Mouse (Mus musculus) hindbrain, postnatal 0 days (tissue): ENCODE measurements at regions not wholly inside any gene's neighbourhood (a gene's known extent, or its start where the extent isn't known, plus 50 kb on each side); places are given as distances from the start of the nearest gene placed in this dataset.

Experiments
- ATAC-seq: fragments of 200-750 bp; cut with Nextera tagmentation; 2 replicates; pipeline ENCODE4 v1.8.0; 2017; ENCODE audit warnings: mild to moderate bottlenecking, moderate TSS enrichment, moderate library complexity
- DNase-seq: peaks from one replicate; pipeline ENCODE4 v3.0.0-alpha.2; 2015; ENCODE audit warnings: low spot score
- H3K27ac ChIP-seq: fragments of 300-500 bp; sonication (generic); 2 replicates; pipeline ENCODE4 v1.5.1; 2014; ENCODE audit warnings: mild to moderate bottlenecking
- H3K27me3 ChIP-seq: fragments of 300-500 bp; sonication (generic); 2 replicates; pipeline ENCODE4 v1.6.1; 2014; ENCODE audit warnings: low read length, mixed read lengths; ENCODE audit not compliant: insufficient read depth
- H3K36me3 ChIP-seq: fragments of 300-500 bp; sonication (generic); 2 replicates; pipeline ENCODE4 v1.6.1; 2014; ENCODE audit warnings: low read length, mixed read lengths; ENCODE audit not compliant: insufficient read depth
- H3K4me1 ChIP-seq: fragments of 300-500 bp; sonication (generic); 2 replicates; pipeline ENCODE4 v1.6.1; 2014; ENCODE audit warnings: antibody characterized with exemption, low read length, mixed read lengths; ENCODE audit not compliant: insufficient read depth
- H3K4me2 ChIP-seq: fragments of 300-500 bp; sonication (generic); 2 replicates; pipeline ENCODE4 v1.6.1; 2014; ENCODE audit warnings: low read depth, mild to moderate bottlenecking, low read length, moderate library complexity, mixed read lengths
- H3K4me3 ChIP-seq: fragments of 300-500 bp; sonication (generic); 2 replicates; pipeline ENCODE4 v1.5.1; 2014; ENCODE audit warnings: low read length
- H3K9ac ChIP-seq: fragments of 300-500 bp; sonication (generic); replicated peaks from 2 replicates; pipeline ENCODE4 v1.6.1; 2014; ENCODE audit warnings: mild to moderate bottlenecking, low read length, moderate library complexity, mixed read lengths
- H3K9me3 ChIP-seq: fragments of 300-500 bp; sonication (generic); 2 replicates; pipeline ENCODE4 v1.6.1; 2016; ENCODE audit warnings: low read length, mixed read lengths
- CTCF ChIP-seq: IDR thresholded peaks from 2 replicates; pipeline ENCODE4 v1.5.1; 2016; ENCODE audit warnings: antibody characterized with exemption, control low read depth, low read depth
- WGBS: fragments of 180-500 bp; shearing (Covaris S2); extraction: QIAGEN DNeasy Blood & Tissue Kit; methylation state at CpG from one replicate; pipeline ENCODE4 v1.1.7; 2014; 5-methylcytosine and 5-hydroxymethylcytosine counted together

GRCm38 (mm10) chr10:54601993-54602392 lies 525.6 kb upstream of the Man1a start:
- H3K27ac ChIP-seq, result no peak overlapping the region
- DNase-seq, result no peak

DNA sequence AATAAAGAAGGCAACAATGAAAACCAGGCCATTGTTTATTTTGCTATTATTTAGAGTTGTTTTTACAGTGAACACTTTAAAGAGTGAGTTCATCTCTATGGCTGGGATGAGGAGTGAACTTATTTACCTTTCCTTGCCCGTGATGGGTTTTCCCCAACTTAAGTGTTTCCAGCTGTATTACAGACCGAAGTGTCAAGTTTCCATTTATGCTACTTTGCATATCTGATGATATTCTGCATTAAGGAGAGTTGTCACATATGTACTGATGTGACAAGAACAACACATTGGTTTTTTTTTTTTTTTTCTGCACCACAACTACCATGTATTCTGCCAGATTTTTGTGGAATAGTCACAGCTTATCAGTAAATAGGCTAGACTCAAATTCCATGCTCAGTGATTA lies 518.7 kb upstream of the Man1a start:
- no peak for DNase-seq
- no peak overlapping the region for H3K9ac ChIP-seq
- no peak overlapping the region for H3K27ac ChIP-seq
- H3K4me3 ChIP-seq, result no peak overlapping the region
- no peaks in the 10 kb centered on the region for H3K4me1 ChIP-seq
- no peaks in the 10 kb centered on the region for H3K9me3 ChIP-seq
- no peaks in the 10 kb centered on the region for H3K36me3 ChIP-seq
- no peaks in the 10 kb centered on the region for H3K27me3 ChIP-seq
- TF ChIP-seq CTCF, result no peak
- ATAC-seq, result no peak
- 83% methylated on average over 2 of the region's 2 CpGs for WGBS
- no peak overlapping the region for H3K4me2 ChIP-seq

More at GRCm38 (mm10) chr10:54601993-54602392, 525.6 kb upstream of the Man1a start:
- no peak overlapping the region for H3K4me2 ChIP-seq
- WGBS, result 23% methylated on average over 2 of the region's 2 CpGs
- H3K27me3 ChIP-seq, result no peaks in the 10 kb centered on the region
- no peak for TF ChIP-seq CTCF
- H3K9ac ChIP-seq, result no peak overlapping the region
- no peak overlapping the region for H3K4me3 ChIP-seq
- no peak for ATAC-seq
- no peaks in the 10 kb centered on the region for H3K4me1 ChIP-seq
- no peaks in the 10 kb centered on the region for H3K36me3 ChIP-seq
- H3K9me3 ChIP-seq, result no peaks in the 10 kb centered on the region

DNA sequence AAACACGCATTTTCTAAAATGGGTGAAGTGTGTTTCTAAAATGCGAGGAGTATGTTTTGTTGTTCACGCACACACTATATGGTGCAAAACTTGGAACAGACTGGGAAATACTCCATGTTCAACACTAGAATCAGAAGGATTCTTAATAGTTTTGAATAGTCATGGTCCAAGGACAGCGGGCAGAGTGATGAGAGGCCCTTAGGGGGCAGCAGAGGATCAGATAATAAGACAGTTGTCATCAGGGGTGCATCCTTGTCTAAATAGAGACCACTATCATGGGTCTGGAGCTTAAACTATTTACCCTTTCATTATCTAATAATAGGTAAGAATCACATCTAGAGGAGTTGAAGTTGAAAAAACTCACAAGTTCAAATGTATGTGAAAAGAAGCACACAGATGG lies 482.2 kb upstream of the Man1a start:
- Histone ChIP-seq H3K9ac (no peak overlapping the region), H3K4me3 (no peak overlapping the region), H3K9me3 (no peaks in the 10 kb centered on the region), H3K27me3 (no peaks in the 10 kb centered on the region), H3K27ac (no peak overlapping the region), H3K4me2 (no peak overlapping the region), H3K4me1 (no peaks in the 10 kb centered on the region), H3K36me3 (no peaks in the 10 kb centered on the region)
- peak; percentile 59 for TF ChIP-seq CTCF
- 70% methylated on average over 4 of the region's 4 CpGs for WGBS
- peak; percentile 68; the same call in 1 of the 2 replicates for ATAC-seq
- DNase-seq, result peak; percentile 56

DNA sequence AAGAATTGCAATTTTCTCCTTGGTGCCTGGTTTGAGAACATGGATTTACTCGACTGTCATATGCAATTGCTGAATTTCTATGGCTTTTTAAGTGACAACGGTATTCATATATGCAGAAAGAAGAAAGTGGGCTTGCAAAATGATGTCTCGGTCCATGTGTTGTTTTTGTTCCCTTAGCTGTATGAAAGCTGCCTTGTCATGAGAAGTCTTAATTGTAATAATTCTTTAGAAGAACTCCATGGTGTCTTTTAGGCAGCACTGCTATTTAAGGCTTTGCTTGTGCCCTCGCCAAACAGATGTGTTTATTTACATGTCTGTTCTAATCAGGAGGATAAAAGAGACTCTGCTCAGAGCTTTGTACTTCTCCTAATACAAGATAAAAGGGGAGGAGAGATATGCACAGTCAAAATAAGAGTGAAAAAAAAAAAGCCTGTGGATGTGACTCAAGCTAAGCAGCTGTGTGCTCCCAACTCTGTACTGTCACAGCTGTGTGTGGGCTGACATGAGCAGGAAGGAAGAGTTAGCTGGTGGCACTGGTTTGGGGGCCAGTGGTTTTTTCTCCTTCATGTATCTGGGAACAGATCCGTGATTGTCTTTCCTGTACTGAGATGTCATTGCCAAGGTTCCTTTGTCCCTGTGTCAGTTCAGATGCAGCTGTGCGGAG lies 475.5 kb upstream of the Man1a start:
- no peaks in the 10 kb centered on the region for H3K9me3 ChIP-seq
- ATAC-seq (no peak), DNase-seq (no peak)
- H3K36me3 ChIP-seq, result no peaks in the 10 kb centered on the region
- no peak overlapping the region for H3K4me3 ChIP-seq
- H3K4me1 ChIP-seq, result no peaks in the 10 kb centered on the region
- 66% methylated on average over 6 of the region's 6 CpGs for WGBS
- H3K27me3 ChIP-seq, result no peaks in the 10 kb centered on the region
- no peak overlapping the region for H3K9ac ChIP-seq
- H3K27ac ChIP-seq, result no peak overlapping the region
- TF ChIP-seq CTCF, result no peak
- no peak overlapping the region for H3K4me2 ChIP-seq

DNA sequence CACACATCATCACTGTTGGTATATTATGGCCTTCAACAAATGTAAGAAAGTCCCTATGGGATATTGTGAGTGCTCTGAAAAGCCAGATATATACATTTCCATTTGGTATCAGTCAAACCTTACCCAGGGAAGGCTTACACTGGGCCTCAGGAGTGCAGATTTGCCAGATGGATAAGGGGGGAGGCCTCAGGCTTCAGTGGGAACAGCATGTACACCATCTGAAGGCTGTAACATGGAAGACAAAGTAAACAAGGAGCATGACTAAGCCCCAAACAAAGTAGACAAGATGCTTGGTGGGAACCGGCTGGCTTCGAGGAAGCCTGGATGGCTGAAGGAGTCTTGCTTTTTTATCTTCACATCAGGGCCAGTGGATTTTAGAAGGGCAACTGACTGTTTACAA lies 474.3 kb upstream of the Man1a start:
- H3K4me3 ChIP-seq, result no peak overlapping the region
- DNase-seq (no peak), ATAC-seq (no peak)
- WGBS, result 81% methylated on average over 2 of the region's 2 CpGs
- H3K9me3 ChIP-seq, result no peaks in the 10 kb centered on the region
- no peaks in the 10 kb centered on the region for H3K4me1 ChIP-seq
- no peak overlapping the region for H3K9ac ChIP-seq
- H3K27ac ChIP-seq, result no peak overlapping the region
- H3K27me3 ChIP-seq, result no peaks in the 10 kb centered on the region
- no peaks in the 10 kb centered on the region for H3K36me3 ChIP-seq
- no peak for TF ChIP-seq CTCF
- no peak overlapping the region for H3K4me2 ChIP-seq

GRCm38 (mm10) chr10:54548977-54549376 lies 472.6 kb upstream of the Man1a start:
- Histone ChIP-seq H3K4me3 (no peak overlapping the region), H3K4me1 (no peaks in the 10 kb centered on the region), H3K27ac (no peak overlapping the region), H3K27me3 (no peaks in the 10 kb centered on the region), H3K9ac (no peak overlapping the region), H3K4me2 (no peak overlapping the region), H3K9me3 (no peaks in the 10 kb centered on the region), H3K36me3 (no peaks in the 10 kb centered on the region)
- TF ChIP-seq CTCF, result no peak
- ATAC-seq, result no peak
- 82% methylated on average over 2 of the region's 2 CpGs for WGBS
- no peak for DNase-seq

DNA sequence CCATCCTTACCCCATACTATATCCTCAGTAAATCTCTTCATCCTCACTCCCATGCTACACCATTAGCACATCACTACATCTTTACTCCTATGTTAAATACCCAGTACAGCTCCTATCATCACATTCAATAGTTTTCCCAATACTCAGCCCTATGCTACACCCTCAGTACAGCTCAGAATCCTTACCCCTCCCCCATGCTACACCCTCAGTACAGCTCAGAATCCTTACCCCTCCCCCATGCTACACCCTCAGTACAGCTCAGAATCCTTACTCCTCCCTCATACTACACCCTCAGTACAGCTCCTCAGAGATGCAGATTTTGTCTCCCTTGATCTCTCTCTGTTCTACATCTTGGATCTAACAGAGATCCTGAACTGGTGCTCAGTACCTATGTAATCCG lies 472.1 kb upstream of the Man1a start:
- H3K9ac ChIP-seq, result no peak overlapping the region
- DNase-seq, result no peak
- H3K27me3 ChIP-seq, result no peaks in the 10 kb centered on the region
- 84% methylated on average over 1 of the region's 1 CpGs for WGBS
- H3K4me2 ChIP-seq, result no peak overlapping the region
- no peak overlapping the region for H3K27ac ChIP-seq
- H3K9me3 ChIP-seq, result no peaks in the 10 kb centered on the region
- ATAC-seq, result no peak
- no peaks in the 10 kb centered on the region for H3K36me3 ChIP-seq
- H3K4me3 ChIP-seq, result no peak overlapping the region
- TF ChIP-seq CTCF, result no peak
- H3K4me1 ChIP-seq, result no peaks in the 10 kb centered on the region
